In the genomic region with DNA sequence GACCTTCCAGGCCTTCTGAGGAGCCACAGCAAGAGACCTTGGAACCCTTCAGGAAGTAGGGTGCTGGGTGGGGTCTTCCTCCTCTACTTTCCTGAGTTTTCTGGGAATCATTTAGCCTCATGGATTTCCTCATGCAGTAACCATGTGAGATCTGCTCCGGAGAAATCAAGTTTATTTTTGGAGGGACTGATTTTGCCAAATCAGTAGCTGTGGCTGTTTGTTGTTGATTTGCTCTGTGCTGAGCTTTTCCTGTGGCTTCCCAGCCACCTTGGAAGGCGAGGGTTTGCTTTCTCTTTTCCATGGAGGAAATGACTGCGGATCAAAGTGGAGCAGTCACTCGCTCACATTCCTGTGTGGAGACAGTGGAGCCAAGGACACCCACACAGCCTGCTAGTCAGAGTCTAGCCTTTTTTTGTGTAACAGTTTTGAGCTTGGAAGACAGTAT, we compare ENCODE assay signal across 9 mouse cellular contexts. TPM values are rescaled to one million over a fixed set of nuclear protein-coding genes. Genes with fewer than 3 reads are reported as not detected.
A peak's percentile ranks its signal among the peaks of the same experiment; 100 is the strongest.
DNase-seq lines count a peak whose midpoint lies in the region; ATAC-seq and TF ChIP-seq lines count a peak whose summit lies in the region.
"Had no signal": no experiment of that assay in that cellular context is flagged by ENCODE, and none has a peak within 500 bp of the region (broad histone marks: within the 10 kb centered on the region; RNA-seq: fewer than 3 reads in every experiment).

No protein-coding gene starts in this region.

- peak; percentile 44 for ATAC-seq in Patski
- ATAC-seq in heart, embryonic 13.5 days (ENCODE audit: extremely low read depth, insufficient number of reproducible peaks, low FRiP score, low TSS enrichment) = no peak
- ATAC-seq in forebrain, embryonic 11.5 days (replicated peaks; ENCODE audit: low FRiP score) = no peak

- H3K9ac ChIP-seq in heart, embryonic 13.5 days = peak overlapping the region; percentile 37; the same call in 1 of the 2 replicates
- no peak overlapping the region for H3K9ac ChIP-seq in forebrain, embryonic 11.5 days (ENCODE audit: low read length)

- no peaks in the 10 kb centered on the region for H3K27me3 ChIP-seq in Patski
- no peaks in the 10 kb centered on the region for H3K27me3 ChIP-seq in heart, embryonic 13.5 days (replicated peaks)
- no peaks in the 10 kb centered on the region for H3K27me3 ChIP-seq in forebrain, embryonic 11.5 days (ENCODE audit: control insufficient read depth, insufficient read depth, low read length)
- H3K27me3 ChIP-seq: CH12.LX had no signal

- no peak overlapping the region for H3K4me2 ChIP-seq in heart, embryonic 13.5 days
- H3K4me2 ChIP-seq in forebrain, embryonic 11.5 days (ENCODE audit: low read depth, low read length, severe bottlenecking) = no peak overlapping the region

- in situ Hi-C loops in Patski (cut with MboI; ENCODE audit: low pct_unique_long_range_greater_than_20kb) = no loop called here

- no peak for TF ChIP-seq CTCF in Patski (IDR thresholded peaks at IDR 0.05)

- peaks cover 73% of the 10 kb centered on the region for H3K4me1 ChIP-seq in heart, embryonic 13.5 days
- H3K4me1 ChIP-seq in forebrain, embryonic 11.5 days (replicated peaks; ENCODE audit: control insufficient read depth, insufficient read depth, low read length) = no peaks in the 10 kb centered on the region

- H3K36me3 ChIP-seq in heart, embryonic 13.5 days = no peaks in the 10 kb centered on the region
- no peaks in the 10 kb centered on the region for H3K36me3 ChIP-seq in forebrain, embryonic 11.5 days (ENCODE audit: control insufficient read depth, insufficient read depth, low read length)

- no peak overlapping the region for H3K4me3 ChIP-seq in heart, embryonic 13.5 days
- H3K4me3 ChIP-seq in forebrain, embryonic 11.5 days (ENCODE audit: low read depth, low read length) = no peak overlapping the region

- WGBS in heart, embryonic 13.5 days = 38% methylated on average over 4 of the region's 4 CpGs
- 84% methylated on average over 4 of the region's 4 CpGs for WGBS in forebrain, embryonic 11.5 days

- POLR2A ChIA-PET in Patski (lab: Charles Lee) = no interaction called here

- no peaks in the 10 kb centered on the region for H3K9me3 ChIP-seq in heart, embryonic 13.5 days
- H3K9me3 ChIP-seq in forebrain, embryonic 11.5 days (ENCODE audit: control insufficient read depth, low read length) = no peaks in the 10 kb centered on the region

- CTCF ChIA-PET in Patski (lab: Charles Lee) = interaction anchor here (1.1 kb wide), 1 partner anchor 15 kb away, joined by 3 read pairs; no protein-coding TSS in a partner anchor

- peak overlapping the region; percentile 8 for H3K27ac ChIP-seq in heart, embryonic 13.5 days (replicated peaks)
- no peak overlapping the region for H3K27ac ChIP-seq in forebrain, embryonic 11.5 days (ENCODE audit: low read depth, low read length)

- DNase-seq in heart, adult 11 months = peak; percentile 96
- DNase-seq in heart, postnatal 4 days = no peak
- no peak for DNase-seq in Patski (ENCODE audit: low read depth, low spot score)
- peak; percentile 52 to 55 for DNase-seq in kidney, postnatal 36 days
- DNase-seq in layer of hippocampus, adult 11-12 months (ENCODE audit: low spot score) = no peak
- no peak for DNase-seq in cerebellum, postnatal 36 days
- DNase-seq in forebrain, embryonic 11.5 days (ENCODE audit: low spot score) = no peak

RNA-seq across cellular contexts. Expression of gene Smco4, which starts 14.2 kb away (rescaled TPM):
- total RNA-seq in heart, postnatal 4 days (2021) = 10 to 100 TPM; 23.1 to 23.9 TPM
- 15.8 TPM for polyA plus RNA-seq in Patski (2021)
- polyA plus RNA-seq in heart, embryonic 13.5 days (2015; fragmentation: Nextera tagmentation; extraction: Ambion mirVana) = 1.6 and 2.3 TPM in 2 replicates
- 3.3 and 3.9 TPM in 2 replicates for polyA plus RNA-seq in forebrain, embryonic 11.5 days (2014; fragmentation: Nextera tagmentation; extraction: Ambion mirVana)

Comparison
In these comparisons a context has a peak if more than half of its experiments do, and no peak if none do; other contexts are left out.
1. DNase-seq: peak in heart, adult 11 months (single experiment) and kidney, postnatal 36 days (2 of 2); none in heart, postnatal 4 days (single experiment), Patski (single experiment), layer of hippocampus, adult 11-12 months (single experiment), cerebellum, postnatal 36 days (0 of 2) and forebrain, embryonic 11.5 days (single experiment).